Mouse (Mus musculus): ENCODE results near the gene Unc13d. TPM values are rescaled to one million over a fixed set of nuclear protein-coding genes. Genes with fewer than 3 reads are reported as not detected.
"Not testable (repeated sequence)": the region's sequence is repeated elsewhere in the genome, so short reads cannot be mapped to it uniquely, and the experiment has no call there.

The Unc13d gene
- polyA plus RNA-seq, 1 experiment from 2014 or later: 0.78 TPM

- H3K27me3 ChIP-seq (ENCODE audit: control insufficient read depth, insufficient read depth, low read depth, low read length); H3K9me3 ChIP-seq (replicated peaks; ENCODE audit: control insufficient read depth, low read length, poor library complexity, severe bottlenecking); ATAC-seq; H3K36me3 ChIP-seq (ENCODE audit: control insufficient read depth, insufficient read depth, low read length): not testable (repeated sequence)
- 5% methylated on average over 18 of the region's 18 CpGs for WGBS
- H3K4me3 ChIP-seq (ENCODE audit: low read depth, low read length): peak overlapping the region; percentile 97
- H3K27ac ChIP-seq (ENCODE audit: low read length): peak overlapping the region; percentile 100
- H3K4me2 ChIP-seq (ENCODE audit: low read length): peak overlapping the region; percentile 46
- H3K4me1 ChIP-seq (ENCODE audit: control insufficient read depth, insufficient read depth, low read length): peaks cover 17% of the 10 kb centered on the region
- H3K9ac ChIP-seq (ENCODE audit: low read depth, low read length): peak overlapping the region; percentile 100
Measured at GRCm38 (mm10) chr11:116023074-116023770, 54.5 kb downstream of the Unc13d start.

GRCm38 (mm10) chr11:116022256-116022780, 55.4 kb downstream of the Unc13d start:
- no peak for ATAC-seq
- H3K4me3 ChIP-seq (ENCODE audit: low read depth, low read length): peak overlapping the region; percentile 42
- H3K9ac ChIP-seq (ENCODE audit: low read depth, low read length): peak overlapping the region; percentile 46
- no peak overlapping the region for H3K27ac ChIP-seq (ENCODE audit: low read length)
- H3K9me3 ChIP-seq (replicated peaks; ENCODE audit: control insufficient read depth, low read length, poor library complexity, severe bottlenecking): no peaks in the 10 kb centered on the region
- H3K4me2 ChIP-seq (ENCODE audit: low read length): peak overlapping the region; percentile 87
- peaks cover 17% of the 10 kb centered on the region for H3K4me1 ChIP-seq (ENCODE audit: control insufficient read depth, insufficient read depth, low read length)
- 57% methylated on average over 4 of the region's 4 CpGs for WGBS
- H3K27me3 ChIP-seq (ENCODE audit: control insufficient read depth, insufficient read depth, low read depth, low read length): no peaks in the 10 kb centered on the region
- H3K36me3 ChIP-seq (ENCODE audit: control insufficient read depth, insufficient read depth, low read length): peaks cover 6% of the 10 kb centered on the region; the same call in 1 of the 2 replicates

- Histone ChIP-seq H3K4me1 (ENCODE audit: control insufficient read depth, insufficient read depth, low read length) (peaks cover 17% of the 10 kb centered on the region), H3K4me2 (ENCODE audit: low read length) (peak overlapping the region; percentile 87), H3K9me3 (replicated peaks; ENCODE audit: control insufficient read depth, low read length, poor library complexity, severe bottlenecking) (no peaks in the 10 kb centered on the region), H3K36me3 (ENCODE audit: control insufficient read depth, insufficient read depth, low read length) (peaks cover 6% of the 10 kb centered on the region; the same call in 1 of the 2 replicates), H3K27me3 (ENCODE audit: control insufficient read depth, insufficient read depth, low read depth, low read length) (no peaks in the 10 kb centered on the region), H3K9ac (ENCODE audit: low read depth, low read length) (no peak overlapping the region), H3K4me3 (ENCODE audit: low read depth, low read length) (peak overlapping the region; percentile 20), H3K27ac (ENCODE audit: low read length) (0 out of 2 replicates have a peak overlapping the region, but pooled peaks have one; percentile 7)
- WGBS: 81% methylated on average over 6 of the region's 6 CpGs
- ATAC-seq: no peak
Measured at GRCm38 (mm10) chr11:116021328-116022220, 56.2 kb downstream of the Unc13d start.

GRCm38 (mm10) chr11:116020519-116020922, 57.2 kb downstream of the Unc13d start:
- Histone ChIP-seq H3K4me2 (ENCODE audit: low read length) (no peak overlapping the region), H3K4me3 (ENCODE audit: low read depth, low read length) (no peak overlapping the region), H3K9me3 (replicated peaks; ENCODE audit: control insufficient read depth, low read length, poor library complexity, severe bottlenecking) (no peaks in the 10 kb centered on the region), H3K9ac (ENCODE audit: low read depth, low read length) (no peak overlapping the region), H3K36me3 (ENCODE audit: control insufficient read depth, insufficient read depth, low read length) (peaks cover 6% of the 10 kb centered on the region; the same call in 1 of the 2 replicates), H3K4me1 (ENCODE audit: control insufficient read depth, insufficient read depth, low read length) (peaks cover 17% of the 10 kb centered on the region), H3K27ac (ENCODE audit: low read length) (no peak overlapping the region), H3K27me3 (ENCODE audit: control insufficient read depth, insufficient read depth, low read depth, low read length) (no peaks in the 10 kb centered on the region)
- ATAC-seq: no peak
- 69% methylated on average over 1 of the region's 1 CpGs for WGBS

DNA sequence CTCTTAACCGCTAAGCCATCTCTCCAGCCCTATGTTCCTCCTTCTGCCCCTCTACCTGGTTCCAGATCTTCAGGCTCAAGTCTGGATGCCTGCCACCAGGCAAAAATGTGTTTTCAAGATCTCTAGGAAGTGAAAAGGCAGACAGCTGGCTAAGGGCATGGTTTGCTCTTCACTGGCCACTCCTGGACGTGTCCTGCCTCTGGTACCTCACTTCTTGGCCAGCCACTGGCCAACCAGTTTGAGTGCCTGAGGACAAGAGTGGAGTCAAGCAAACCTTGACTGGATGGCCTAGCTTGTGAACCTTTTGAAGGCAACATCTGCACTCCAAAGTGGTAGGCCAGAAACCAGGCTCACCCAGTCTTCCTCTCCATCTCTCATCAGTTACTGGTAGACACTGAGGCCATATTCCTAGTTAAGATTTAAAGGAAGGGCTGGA, 57.8 kb downstream of the Unc13d start:
- no peak for ATAC-seq
- Histone ChIP-seq H3K4me3 (ENCODE audit: low read depth, low read length) (no peak overlapping the region), H3K4me1 (ENCODE audit: control insufficient read depth, insufficient read depth, low read length) (peaks cover 17% of the 10 kb centered on the region), H3K4me2 (ENCODE audit: low read length) (no peak overlapping the region), H3K9ac (ENCODE audit: low read depth, low read length) (no peak overlapping the region), H3K27ac (ENCODE audit: low read length) (no peak overlapping the region), H3K27me3 (ENCODE audit: control insufficient read depth, insufficient read depth, low read depth, low read length) (no peaks in the 10 kb centered on the region), H3K9me3 (replicated peaks; ENCODE audit: control insufficient read depth, low read length, poor library complexity, severe bottlenecking) (no peaks in the 10 kb centered on the region), H3K36me3 (ENCODE audit: control insufficient read depth, insufficient read depth, low read length) (peaks cover 6% of the 10 kb centered on the region; the same call in 1 of the 2 replicates)
- WGBS: 78% methylated on average over 2 of the region's 2 CpGs

GRCm38 (mm10) chr11:116019360-116019791, 58.4 kb downstream of the Unc13d start:
- H3K27me3 ChIP-seq (ENCODE audit: control insufficient read depth, insufficient read depth, low read depth, low read length): no peaks in the 10 kb centered on the region
- ATAC-seq: no peak
- peaks cover 17% of the 10 kb centered on the region for H3K4me1 ChIP-seq (ENCODE audit: control insufficient read depth, insufficient read depth, low read length)
- H3K4me3 ChIP-seq (ENCODE audit: low read depth, low read length): no peak overlapping the region
- H3K9ac ChIP-seq (ENCODE audit: low read depth, low read length): no peak overlapping the region
- H3K9me3 ChIP-seq (replicated peaks; ENCODE audit: control insufficient read depth, low read length, poor library complexity, severe bottlenecking): no peaks in the 10 kb centered on the region
- H3K27ac ChIP-seq (ENCODE audit: low read length): no peak overlapping the region
- no peak overlapping the region for H3K4me2 ChIP-seq (ENCODE audit: low read length)
- 58% methylated on average over 1 of the region's 1 CpGs for WGBS
- peaks cover 6% of the 10 kb centered on the region; the same call in 1 of the 2 replicates for H3K36me3 ChIP-seq (ENCODE audit: control insufficient read depth, insufficient read depth, low read length)

DNA sequence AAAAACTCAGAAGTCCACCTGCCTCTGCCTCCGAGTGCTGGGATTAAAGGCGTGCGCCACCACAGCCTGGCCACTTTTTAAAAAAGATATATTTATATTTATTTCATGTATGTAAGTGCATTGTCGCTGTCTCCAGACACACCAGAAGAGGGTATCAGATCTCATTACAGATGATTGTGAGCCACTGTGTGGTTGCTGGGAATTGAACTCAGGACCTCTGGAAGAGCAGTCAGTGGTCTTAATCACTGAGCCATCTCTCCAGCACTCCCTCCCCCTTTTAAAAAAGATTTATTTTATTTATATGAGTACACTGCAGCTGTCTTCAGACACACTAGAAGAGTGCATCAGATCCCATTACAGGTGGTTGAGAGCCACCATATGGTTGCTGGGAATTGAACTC, 58.9 kb downstream of the Unc13d start:
- H3K27ac ChIP-seq (ENCODE audit: low read length); H3K4me2 ChIP-seq (ENCODE audit: low read length); H3K9ac ChIP-seq (ENCODE audit: low read depth, low read length); H3K36me3 ChIP-seq (ENCODE audit: control insufficient read depth, insufficient read depth, low read length); H3K9me3 ChIP-seq (replicated peaks; ENCODE audit: control insufficient read depth, low read length, poor library complexity, severe bottlenecking); H3K27me3 ChIP-seq (ENCODE audit: control insufficient read depth, insufficient read depth, low read depth, low read length); ATAC-seq; H3K4me3 ChIP-seq (ENCODE audit: low read depth, low read length): not testable (repeated sequence)
- H3K4me1 ChIP-seq (ENCODE audit: control insufficient read depth, insufficient read depth, low read length): peaks cover 17% of the 10 kb centered on the region
- 90% methylated on average over 4 of the region's 4 CpGs for WGBS

GRCm38 (mm10) chr11:116018106-116018505, 59.7 kb downstream of the Unc13d start:
- peaks cover 17% of the 10 kb centered on the region for H3K4me1 ChIP-seq (ENCODE audit: control insufficient read depth, insufficient read depth, low read length)
- no peak overlapping the region for H3K4me3 ChIP-seq (ENCODE audit: low read depth, low read length)
- no peak overlapping the region for H3K27ac ChIP-seq (ENCODE audit: low read length)
- no peak overlapping the region for H3K4me2 ChIP-seq (ENCODE audit: low read length)
- no peak for ATAC-seq
- H3K9me3 ChIP-seq (replicated peaks; ENCODE audit: control insufficient read depth, low read length, poor library complexity, severe bottlenecking): no peaks in the 10 kb centered on the region
- no peak overlapping the region for H3K9ac ChIP-seq (ENCODE audit: low read depth, low read length)
- 27% methylated on average over 6 of the region's 6 CpGs for WGBS
- peaks cover 6% of the 10 kb centered on the region; the same call in 1 of the 2 replicates for H3K36me3 ChIP-seq (ENCODE audit: control insufficient read depth, insufficient read depth, low read length)
- no peaks in the 10 kb centered on the region for H3K27me3 ChIP-seq (ENCODE audit: control insufficient read depth, insufficient read depth, low read depth, low read length)

Data from midbrain, embryonic 16.5 days (tissue).